Comparison of ENCODE assay signal across 23 mouse cellular contexts in the genomic region with DNA sequence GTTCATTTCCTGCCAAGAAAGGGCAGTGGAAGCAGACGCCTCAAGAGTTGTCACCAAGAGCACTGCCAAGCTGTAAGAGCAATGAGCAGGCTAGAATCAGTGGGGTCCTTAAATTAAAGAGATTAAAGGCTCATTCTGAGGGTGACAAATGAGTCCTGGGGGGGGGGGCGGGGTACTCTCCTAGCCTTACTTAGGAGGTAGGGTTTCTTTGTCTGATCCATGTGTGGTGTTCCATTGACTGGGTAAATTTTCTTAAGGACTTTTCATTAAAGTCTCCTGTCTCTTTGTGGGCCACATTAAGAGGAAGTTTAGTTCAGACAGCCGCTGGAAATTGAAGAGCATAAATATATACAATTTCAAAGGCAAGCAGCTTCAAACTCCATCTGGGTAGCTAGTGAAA.
DNase-seq lines count a peak whose midpoint lies in the region; ATAC-seq lines count a peak whose summit lies in the region.
"Had no signal": no experiment of that assay in that cellular context is flagged by ENCODE, and none has a peak within 500 bp of the region (broad histone marks: within the 10 kb centered on the region; RNA-seq: fewer than 3 reads in every experiment).

No protein-coding gene starts in this region.

- H3K4me1 ChIP-seq in forebrain, embryonic 15.5 days: peaks cover 29% of the 10 kb centered on the region
- peaks cover 24% of the 10 kb centered on the region for H3K4me1 ChIP-seq in forebrain, embryonic 10.5 days
- peaks cover 62% of the 10 kb centered on the region for H3K4me1 ChIP-seq in heart, embryonic 13.5 days
- peaks cover 18% of the 10 kb centered on the region for H3K4me1 ChIP-seq in kidney, embryonic 16.5 days (ENCODE audit: insufficient read depth, low read length)

- no peaks in the 10 kb centered on the region for H3K79me2 ChIP-seq in macrophage (ENCODE audit: inconsistent target)

- no peak overlapping the region for H3K4me3 ChIP-seq in forebrain, embryonic 15.5 days
- no peak overlapping the region for H3K4me3 ChIP-seq in forebrain, embryonic 10.5 days
- H3K4me3 ChIP-seq in heart, embryonic 13.5 days: no peak overlapping the region
- no peak overlapping the region for H3K4me3 ChIP-seq in kidney, embryonic 16.5 days (ENCODE audit: low read length)
- no peak overlapping the region for H3K4me3 ChIP-seq in macrophage (ENCODE audit: inconsistent target)
- H3K4me3 ChIP-seq: embryonic facial prominence, embryonic 15.5 days; left cerebral cortex, adult 2 months; limb, embryonic 12.5 days; liver, embryonic 13.5 days; lung, embryonic 15.5 days; midbrain, embryonic 12.5 days had no signal

- no peak for ATAC-seq in forebrain, embryonic 15.5 days (replicated peaks)
- no peak for ATAC-seq in heart, embryonic 13.5 days (ENCODE audit: extremely low read depth, insufficient number of reproducible peaks, low FRiP score, low TSS enrichment)
- ATAC-seq in kidney, embryonic 16.5 days (ENCODE audit: low FRiP score, low TSS enrichment): peak; percentile 39; the same call in 1 of the 2 replicates

- H3K27ac ChIP-seq in forebrain, embryonic 15.5 days (replicated peaks): 0 out of 2 replicates have a peak overlapping the region, but pooled peaks have one; percentile 4
- H3K27ac ChIP-seq in forebrain, embryonic 10.5 days: no peak overlapping the region
- H3K27ac ChIP-seq in heart, embryonic 13.5 days (replicated peaks): peak overlapping the region; percentile 66
- no peak overlapping the region for H3K27ac ChIP-seq in kidney, embryonic 16.5 days (ENCODE audit: low read length)
- peak overlapping the region; percentile 64 for H3K27ac ChIP-seq in macrophage
- H3K27ac ChIP-seq: hindbrain, embryonic 14.5 days; left cerebral cortex, adult 2 months; limb, embryonic 12.5 days; liver, embryonic 13.5 days; lung, embryonic 15.5 days; midbrain, embryonic 12.5 days had no signal

- no peaks in the 10 kb centered on the region for H3K9me3 ChIP-seq in forebrain, embryonic 15.5 days
- H3K9me3 ChIP-seq in forebrain, embryonic 10.5 days: no peaks in the 10 kb centered on the region
- no peaks in the 10 kb centered on the region for H3K9me3 ChIP-seq in heart, embryonic 13.5 days
- H3K9me3 ChIP-seq in kidney, embryonic 16.5 days (ENCODE audit: low read length): no peaks in the 10 kb centered on the region
- H3K9me3 ChIP-seq: embryonic facial prominence, embryonic 15.5 days; limb, embryonic 12.5 days; liver, embryonic 13.5 days; lung, embryonic 15.5 days; midbrain, embryonic 12.5 days had no signal

- WGBS in forebrain, embryonic 15.5 days: 12% methylated on average over 3 of the region's 3 CpGs
- WGBS in forebrain, embryonic 10.5 days: 29% methylated on average over 3 of the region's 3 CpGs
- 55% methylated on average over 3 of the region's 3 CpGs for WGBS in heart, embryonic 13.5 days
- 28% methylated on average over 3 of the region's 3 CpGs for WGBS in kidney, embryonic 16.5 days
- WGBS in macrophage (ENCODE audit: missing documents): 33% methylated on average over 3 of the region's 3 CpGs

- H3K4me2 ChIP-seq in forebrain, embryonic 15.5 days (replicated peaks): no peak overlapping the region
- no peak overlapping the region for H3K4me2 ChIP-seq in heart, embryonic 13.5 days
- H3K4me2 ChIP-seq in kidney, embryonic 16.5 days (replicated peaks; ENCODE audit: low read depth, low read length): no peak overlapping the region
- H3K4me2 ChIP-seq: embryonic facial prominence, embryonic 15.5 days; hindbrain, embryonic 14.5 days; limb, embryonic 12.5 days; liver, embryonic 13.5 days; lung, embryonic 15.5 days; midbrain, embryonic 12.5 days had no signal

- no peak for DNase-seq in forebrain, embryonic 10.5 days (ENCODE audit: extremely low spot score, low spot score)
- DNase-seq in heart, postnatal 4 days: no peak
- no peak for DNase-seq in kidney, adult 18-20 months
- DNase-seq in adrenal gland, adult 2 months: no peak
- DNase-seq: adrenal gland, postnatal 25 days; cerebellum, adult 11-12 months; cerebellum, postnatal 14 days; gastrocnemius, postnatal 36 days; kidney, postnatal 14 days; liver, embryonic 13.5 days; retina, postnatal 1 day; thymus, adult 2 months had no signal

- H3K9ac ChIP-seq in forebrain, embryonic 15.5 days (replicated peaks): no peak overlapping the region
- H3K9ac ChIP-seq in heart, embryonic 13.5 days: peak overlapping the region; percentile 54; the same call in 1 of the 2 replicates
- H3K9ac ChIP-seq in kidney, embryonic 16.5 days (replicated peaks; ENCODE audit: low read length): no peak overlapping the region
- H3K9ac ChIP-seq: embryonic facial prominence, embryonic 15.5 days; hindbrain, embryonic 14.5 days; limb, embryonic 12.5 days; liver, embryonic 13.5 days; lung, embryonic 15.5 days; midbrain, embryonic 12.5 days had no signal

- peaks cover 6% of the 10 kb centered on the region; the same call in 1 of the 2 replicates for H3K36me3 ChIP-seq in forebrain, embryonic 15.5 days
- H3K36me3 ChIP-seq in forebrain, embryonic 10.5 days (replicated peaks): peaks cover 33% of the 10 kb centered on the region
- peaks cover 48% of the 10 kb centered on the region for H3K36me3 ChIP-seq in heart, embryonic 13.5 days
- no peaks in the 10 kb centered on the region; the same call in 1 of the 2 replicates for H3K36me3 ChIP-seq in kidney, embryonic 16.5 days (ENCODE audit: insufficient read depth, low read length)
- H3K36me3 ChIP-seq in macrophage (ENCODE audit: inconsistent target): no peaks in the 10 kb centered on the region
- H3K36me3 ChIP-seq: embryonic facial prominence, embryonic 15.5 days had no signal

- H3K27me3 ChIP-seq in forebrain, embryonic 15.5 days: no peaks in the 10 kb centered on the region
- no peaks in the 10 kb centered on the region for H3K27me3 ChIP-seq in forebrain, embryonic 10.5 days (ENCODE audit: poor library complexity, severe bottlenecking)
- no peaks in the 10 kb centered on the region for H3K27me3 ChIP-seq in heart, embryonic 13.5 days (replicated peaks)
- no peaks in the 10 kb centered on the region for H3K27me3 ChIP-seq in kidney, embryonic 16.5 days (ENCODE audit: insufficient read depth, low read length)
- H3K27me3 ChIP-seq: CH12.LX; embryonic facial prominence, embryonic 15.5 days; limb, embryonic 12.5 days; liver, embryonic 13.5 days; lung, embryonic 15.5 days; midbrain, embryonic 12.5 days had no signal

Comparison
In these comparisons a context has a peak if more than half of its experiments do, and no peak if none do; other contexts are left out.
1. H3K27ac ChIP-seq: peak in forebrain, embryonic 15.5 days (single experiment), heart, embryonic 13.5 days (single experiment) and macrophage (single experiment); none in forebrain, embryonic 10.5 days (single experiment) and kidney, embryonic 16.5 days (single experiment).